Mouse (Mus musculus) MEL (cell line): ENCODE measurements around the gene Gmeb2.

ENCODE experiments used
- CTCF ChIP-seq, 3 experiments: IDR thresholded peaks in 2 of 3; conservative IDR thresholded peaks in 1 of 3; 2 replicates each; pipeline ENCODE4 v1.5.1; 2011 to 2012; ENCODE audit warnings: low read length in 3 of 3, low read depth in 2 of 3, mild to moderate bottlenecking in 2 of 3, improper control_type of control experiment in 1 of 3, inconsistent platforms in 1 of 3, mixed read lengths in 1 of 3, moderate library complexity in 1 of 3; ENCODE audit not compliant: control insufficient read depth in 1 of 3, insufficient read depth in 1 of 3, poor library complexity in 1 of 3, severe bottlenecking in 1 of 3
- ELF1 ChIP-seq: IDR thresholded peaks from 2 replicates; pipeline ENCODE4 v1.6.1; 2014; ENCODE audit warnings: low read depth, mild to moderate bottlenecking, inconsistent platforms, low read length, improper control_type of control experiment, moderate library complexity
- EP300 ChIP-seq, 2 experiments: IDR thresholded peaks; 2 replicates each; pipeline ENCODE4 v1.6.1; 2011; ENCODE audit warnings: improper control_type of control experiment in 2 of 2, low read length in 2 of 2, low read depth in 1 of 2, mild to moderate bottlenecking in 1 of 2
- HCFC1 ChIP-seq: IDR thresholded peaks from 2 replicates; pipeline ENCODE4 v1.6.1; 2012; ENCODE audit warnings: low read depth, mild to moderate bottlenecking, inconsistent platforms, low read length, improper control_type of control experiment, moderate library complexity
- JUND ChIP-seq: IDR thresholded peaks from 2 replicates; pipeline ENCODE4 v1.6.1; 2011; ENCODE audit warnings: low read depth, mild to moderate bottlenecking, improper control_type of control experiment, low read length
- MAFK ChIP-seq: IDR thresholded peaks from 2 replicates; pipeline ENCODE4 v1.6.1; 2011; ENCODE audit warnings: low read depth, mild to moderate bottlenecking, low read length, improper control_type of control experiment, borderline replicate concordance
- MAX ChIP-seq: IDR thresholded peaks from 2 replicates; pipeline ENCODE4 v1.6.1; 2011; ENCODE audit warnings: low read length, improper control_type of control experiment
- MAZ ChIP-seq: IDR thresholded peaks from 2 replicates; pipeline ENCODE4 v1.6.1; 2012; ENCODE audit warnings: low read depth, mild to moderate bottlenecking, inconsistent platforms, low read length, improper control_type of control experiment
- NRF1 ChIP-seq: IDR thresholded peaks from 2 replicates; pipeline ENCODE4 v1.6.1; 2014; ENCODE audit warnings: low read depth, mild to moderate bottlenecking, inconsistent platforms, low read length, improper control_type of control experiment, moderate library complexity; ENCODE audit not compliant: poor library complexity, insufficient read depth, severe bottlenecking
- POLR2A ChIP-seq, 2 experiments: IDR thresholded peaks; 2 replicates each; pipeline ENCODE4 v1.6.1; 2011 to 2012; ENCODE audit warnings: low read length in 2 of 2, mild to moderate bottlenecking in 2 of 2, control low read depth in 1 of 2, improper control_type of control experiment in 1 of 2, low read depth in 1 of 2, moderate library complexity in 1 of 2; ENCODE audit not compliant: control insufficient read depth in 1 of 2, insufficient read depth in 1 of 2, poor library complexity in 1 of 2
- SMC3 ChIP-seq: IDR thresholded peaks from 2 replicates; pipeline ENCODE4 v1.6.1; 2011; ENCODE audit warnings: low read depth, low read length, improper control_type of control experiment
- TCF12 ChIP-seq: IDR thresholded peaks from 2 replicates; pipeline ENCODE4 v1.6.1; 2014; ENCODE audit warnings: low read depth, mild to moderate bottlenecking, inconsistent platforms, low read length, improper control_type of control experiment, moderate library complexity
- USF1 ChIP-seq: IDR thresholded peaks from 2 replicates; pipeline ENCODE4 v1.6.1; 2014; ENCODE audit warnings: low read depth, mild to moderate bottlenecking, inconsistent platforms, low read length, improper control_type of control experiment, moderate library complexity
- ZC3H11A ChIP-seq: IDR thresholded peaks from 2 replicates; pipeline ENCODE4 v1.6.1; 2012; ENCODE audit warnings: low read depth, mild to moderate bottlenecking, inconsistent platforms, low read length, improper control_type of control experiment

- TF ChIP-seq TCF12: no peak
- no peak for TF ChIP-seq ELF1
- TF ChIP-seq CTCF (IDR thresholded peaks at IDR 0.05 in 2 of 3, conservative IDR thresholded peaks at IDR 0.05 in 1 of 3; ENCODE audit: control insufficient read depth in 1 of 3, insufficient read depth in 1 of 3, low read depth in 2 of 3, low read length in 3 of 3, poor library complexity in 1 of 3, severe bottlenecking in 1 of 3): no peak
- TF ChIP-seq POLR2A (IDR thresholded peaks at IDR 0.05; ENCODE audit: control insufficient read depth in 1 of 2, insufficient read depth in 1 of 2, low read depth in 1 of 2, low read length in 2 of 2, poor library complexity in 1 of 2): no peak
- no peak for TF ChIP-seq HCFC1
- no peak for TF ChIP-seq MAZ
- no peak for TF ChIP-seq MAX
- TF ChIP-seq JUND: no peak
- TF ChIP-seq ZC3H11A: no peak
- no peak for TF ChIP-seq EP300 (IDR thresholded peaks at IDR 0.05; ENCODE audit: low read depth in 1 of 2, low read length in 2 of 2)
- TF ChIP-seq USF1: no peak
- TF ChIP-seq SMC3: no peak
- no peak for TF ChIP-seq NRF1
- no peak for TF ChIP-seq MAFK
These were observed 59.5 kb downstream of the Gmeb2 start for GRCm38 (mm10) chr2:181228335-181228734.
